Mouse (Mus musculus): ENCODE data around the gene Dennd1a. TPM values are rescaled to one million over a fixed set of nuclear protein-coding genes. Genes with fewer than 3 reads are reported as not detected.

The Dennd1a gene
- total RNA-seq, 2 experiments from 2014 or later: 17.9 to 26.2 TPM

DNA sequence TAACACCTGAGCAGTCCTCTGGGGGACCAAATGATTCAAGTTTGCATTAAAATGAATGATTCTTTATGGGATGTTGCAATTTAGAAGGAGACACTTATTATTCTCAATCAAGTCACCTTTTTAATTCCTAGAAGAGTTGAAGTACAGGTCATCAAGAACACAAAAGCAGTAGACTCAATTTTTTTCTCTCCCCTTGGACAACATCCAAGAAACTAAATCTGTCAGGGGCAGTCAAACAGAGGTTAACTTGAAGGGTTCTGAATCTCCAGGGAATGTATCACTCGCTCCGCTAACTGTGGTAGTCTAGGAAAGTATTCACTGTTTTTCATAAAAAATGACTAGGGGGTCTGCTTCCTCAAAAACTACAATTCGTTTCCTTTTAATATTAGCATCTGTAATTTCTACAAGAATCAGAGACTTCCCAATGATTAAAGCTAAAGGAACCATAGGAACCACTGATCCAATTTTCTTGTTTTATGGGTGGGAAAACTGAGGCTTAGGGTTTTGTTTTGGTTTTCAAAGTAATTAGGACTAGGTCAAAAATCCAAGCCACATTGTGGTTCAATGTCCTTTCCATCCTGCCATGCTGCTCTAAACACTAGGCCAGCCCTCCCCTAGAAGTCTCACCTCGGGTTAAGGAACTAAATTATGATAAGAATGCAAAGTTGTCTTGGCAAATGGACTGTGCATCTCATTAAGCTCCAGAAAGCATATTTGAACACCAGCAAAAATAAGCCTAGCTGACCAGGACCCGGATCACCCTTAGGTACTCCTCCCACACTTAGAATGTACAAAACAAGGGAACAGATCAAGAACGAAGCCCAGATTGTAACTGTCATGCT lies 157.0 kb downstream of the Dennd1a start:
- no peak for ATAC-seq (replicated peaks; ENCODE audit: low FRiP score, poor library complexity, severe bottlenecking)

- peak; percentile 59 for ATAC-seq (replicated peaks; ENCODE audit: low FRiP score, poor library complexity, severe bottlenecking)
Observed at GRCm38 (mm10) chr2:38126383-38126732, 160.8 kb downstream of the Dennd1a start.

DNA sequence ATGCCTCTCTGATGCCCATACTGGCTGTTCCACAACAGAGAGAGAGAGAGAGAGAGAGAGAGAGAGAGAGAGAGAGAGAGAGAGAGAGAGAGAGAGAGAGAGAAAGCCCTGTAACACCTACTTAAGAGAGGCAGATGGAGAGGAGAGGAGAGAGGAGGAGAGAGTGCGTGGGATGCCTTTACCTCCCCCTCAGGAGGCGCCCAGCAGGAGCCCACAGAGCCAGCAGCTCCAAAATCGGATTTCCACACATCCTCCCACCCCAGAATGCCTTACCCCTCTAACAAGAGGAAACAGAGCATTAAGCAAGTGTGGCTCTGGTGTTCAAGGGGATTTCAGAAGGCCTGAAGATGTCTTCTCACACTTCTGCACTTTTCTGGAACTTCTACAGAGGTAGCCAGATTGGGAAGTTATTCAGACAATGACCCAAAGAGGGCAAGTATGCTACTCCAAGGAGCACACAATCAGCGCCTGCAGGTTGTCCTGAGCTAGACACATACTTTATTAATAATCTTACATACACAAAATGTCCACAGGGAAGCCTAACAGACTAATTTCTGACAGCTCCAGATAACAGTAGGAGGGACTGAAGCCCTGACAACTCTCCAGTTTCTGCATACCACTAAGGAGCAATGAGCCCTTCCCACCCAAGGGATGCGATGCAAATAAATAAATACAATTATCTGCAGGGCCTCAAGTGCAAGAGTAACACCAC lies 161.4 kb downstream of the Dennd1a start:
- ATAC-seq (replicated peaks; ENCODE audit: low FRiP score, poor library complexity, severe bottlenecking): peak; percentile 76

GRCm38 (mm10) chr2:38124727-38125126 lies 162.5 kb downstream of the Dennd1a start:
- no peak for ATAC-seq (replicated peaks; ENCODE audit: low FRiP score, poor library complexity, severe bottlenecking)

DNA sequence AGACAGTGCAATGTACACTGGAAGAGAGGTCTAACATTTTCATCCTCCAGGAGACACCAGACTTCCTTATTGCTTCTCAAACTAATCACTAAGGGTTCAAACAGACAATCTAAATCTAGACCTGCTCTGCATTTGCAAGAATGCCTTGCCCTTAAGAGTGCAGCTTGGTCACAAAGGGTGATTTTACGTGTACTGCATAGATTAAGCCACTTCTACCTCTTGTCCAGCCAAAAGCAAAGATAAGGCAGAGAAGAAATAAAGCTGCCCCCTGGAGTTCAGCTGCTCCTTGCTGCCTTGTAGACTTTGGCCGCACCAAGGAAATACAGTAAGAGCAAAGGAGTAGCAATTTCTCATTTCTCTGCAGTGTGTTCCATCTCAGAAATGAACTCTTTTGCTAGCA lies 172.2 kb downstream of the Dennd1a start:
- ATAC-seq (replicated peaks; ENCODE audit: low FRiP score, poor library complexity, severe bottlenecking): no peak

DNA sequence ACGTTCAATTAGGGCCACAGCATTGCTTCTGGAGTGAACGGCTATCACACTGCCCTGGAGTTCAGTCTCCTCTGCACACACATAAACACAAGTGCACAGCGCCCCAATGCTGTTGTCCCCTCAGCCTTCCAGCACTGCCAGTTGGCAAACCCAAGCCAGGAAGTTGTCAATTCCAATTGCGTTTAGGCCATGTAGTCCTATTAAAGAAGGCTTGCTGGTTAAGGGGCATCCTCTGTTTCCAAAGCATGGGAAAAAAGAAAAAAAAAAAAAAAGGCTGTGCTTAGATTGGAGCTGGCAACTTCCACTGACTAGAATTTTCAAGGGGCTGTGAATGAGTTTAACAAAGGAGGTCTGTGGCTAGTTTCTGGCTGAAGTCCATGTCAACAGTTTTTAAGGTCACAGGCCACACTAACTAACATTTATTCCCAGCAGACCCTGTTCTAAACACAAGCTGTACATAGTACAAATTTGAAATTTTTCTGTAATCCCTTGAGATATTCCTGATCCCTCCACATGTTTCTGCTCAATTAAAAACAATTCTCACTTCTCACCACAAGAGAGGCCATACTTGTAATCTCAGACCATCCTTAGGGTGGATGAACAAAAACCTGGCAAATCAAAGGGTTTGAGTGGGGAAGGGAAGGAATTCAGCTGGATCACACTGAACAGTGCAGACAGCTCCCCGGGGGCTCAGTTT lies 175.4 kb downstream of the Dennd1a start:
- ATAC-seq (replicated peaks; ENCODE audit: low FRiP score, poor library complexity, severe bottlenecking): no peak

DNA sequence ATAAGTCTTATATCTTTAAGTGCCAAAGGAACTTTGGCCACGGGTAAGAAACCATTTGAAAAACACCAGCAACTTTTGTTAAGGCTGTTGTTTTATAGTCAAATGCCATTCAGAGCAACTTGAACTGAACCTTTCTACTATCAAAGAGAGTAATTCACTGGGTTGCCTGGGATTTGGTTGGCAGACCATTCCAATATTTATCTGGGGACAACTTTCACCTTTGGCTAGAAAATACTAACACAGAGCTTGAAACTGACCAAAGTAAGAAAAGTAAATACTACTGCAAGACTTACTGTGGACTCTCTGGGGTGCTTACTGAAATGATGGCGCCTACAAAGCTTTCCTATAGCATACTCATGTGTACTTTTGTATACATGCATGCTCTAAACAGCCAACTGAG lies 178.6 kb downstream of the Dennd1a start:
- ATAC-seq (replicated peaks; ENCODE audit: low FRiP score, poor library complexity, severe bottlenecking): no peak

DNA sequence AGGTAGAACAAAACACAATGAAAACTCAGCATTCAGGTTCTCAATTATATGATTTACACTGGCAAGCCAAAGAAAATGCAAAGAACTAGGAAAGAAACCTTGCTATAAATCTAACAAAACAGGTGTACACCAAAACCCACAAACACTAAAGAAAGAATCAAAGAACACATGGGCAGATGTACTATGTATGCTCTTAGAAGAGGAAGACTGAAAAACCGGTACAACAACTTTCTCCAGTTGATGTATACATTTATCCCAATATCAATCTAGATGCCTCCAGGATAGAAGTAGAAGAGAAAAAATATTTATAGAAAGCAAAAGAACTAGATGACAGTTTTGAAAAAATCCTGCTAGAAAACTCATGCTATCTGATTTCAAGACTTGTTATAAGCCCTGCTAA lies 184.5 kb downstream of the Dennd1a start:
- ATAC-seq (replicated peaks; ENCODE audit: low FRiP score, poor library complexity, severe bottlenecking): no peak

DNA sequence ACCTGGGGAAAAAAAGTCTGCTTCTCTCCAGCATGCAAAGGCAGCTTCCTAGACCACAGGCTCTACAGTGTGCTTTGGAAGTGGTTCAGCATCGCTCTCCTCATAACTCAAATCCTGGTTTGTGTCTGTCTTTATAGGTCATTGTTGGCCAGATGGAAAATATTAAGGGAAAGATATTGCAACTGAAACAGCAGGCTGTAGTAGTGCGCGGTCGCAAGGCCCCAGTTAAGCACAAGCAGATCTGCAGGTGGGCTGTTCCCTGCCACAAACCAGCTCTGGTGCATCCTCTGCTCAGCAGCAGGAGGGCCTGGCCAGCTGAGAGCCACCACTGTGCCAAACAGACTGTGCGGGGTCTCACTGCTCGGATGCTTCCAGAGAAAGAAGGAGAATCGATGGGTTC lies 186.9 kb downstream of the Dennd1a start:
- ATAC-seq (replicated peaks; ENCODE audit: low FRiP score, poor library complexity, severe bottlenecking): no peak

DNA sequence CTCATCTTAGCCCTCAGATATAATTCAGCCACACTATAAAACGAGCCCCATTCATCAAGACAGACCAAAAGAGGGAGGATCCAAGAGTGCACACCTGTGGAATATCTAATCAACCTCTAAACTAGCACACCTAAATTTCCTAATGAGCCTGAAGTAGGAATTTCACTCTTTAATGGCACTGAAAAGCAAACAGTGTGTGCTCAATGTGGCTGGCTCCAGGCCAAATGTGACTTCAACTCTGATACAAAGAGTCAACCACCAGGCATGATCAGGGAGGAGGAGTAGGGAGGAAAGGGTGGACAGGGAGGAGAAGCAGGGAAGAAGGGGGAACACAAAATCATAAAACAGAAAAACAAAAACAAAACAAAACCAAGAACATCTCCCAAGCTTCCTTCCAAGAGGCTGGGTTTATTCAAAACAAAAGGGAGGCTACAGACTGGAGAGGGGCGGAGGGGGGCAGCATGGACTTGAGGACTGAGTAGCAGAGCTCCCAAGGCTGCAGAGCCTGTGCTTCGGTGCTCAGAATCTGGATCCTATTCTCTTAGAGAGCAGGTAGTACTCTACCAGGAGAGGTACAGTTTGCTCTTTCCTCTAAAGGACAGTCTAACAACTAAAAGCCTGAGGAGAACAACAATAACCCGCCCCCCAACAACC lies 187.9 kb downstream of the Dennd1a start:
- no peak for ATAC-seq (replicated peaks; ENCODE audit: low FRiP score, poor library complexity, severe bottlenecking)

GRCm38 (mm10) chr2:38097469-38097868 lies 189.7 kb downstream of the Dennd1a start:
- no peak for ATAC-seq (replicated peaks; ENCODE audit: low FRiP score, poor library complexity, severe bottlenecking)

DNA sequence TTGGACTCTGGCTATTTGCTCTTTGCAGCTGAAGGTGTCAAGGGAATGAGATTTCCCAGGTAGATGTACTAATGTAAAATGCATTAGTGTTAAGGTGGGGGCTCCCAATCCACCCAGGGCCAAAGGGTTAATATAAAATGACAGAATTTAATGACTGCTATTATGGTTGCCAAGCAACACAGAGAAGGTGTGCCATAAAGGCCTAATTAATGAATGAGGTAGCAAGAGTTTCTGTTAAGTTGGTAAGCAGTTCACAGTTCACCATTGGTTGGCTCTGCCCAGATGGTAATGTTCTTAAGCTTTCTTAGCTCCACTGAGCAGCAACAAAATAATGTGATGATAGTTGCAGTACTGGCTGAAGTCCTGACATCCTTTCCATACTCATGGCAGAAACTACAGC lies 190.9 kb downstream of the Dennd1a start:
- ATAC-seq (replicated peaks; ENCODE audit: low FRiP score, poor library complexity, severe bottlenecking): no peak

GRCm38 (mm10) chr2:38094380-38095163 lies 192.6 kb downstream of the Dennd1a start:
- no peak; the same call in 1 of the 2 replicates for ATAC-seq (replicated peaks; ENCODE audit: low FRiP score, poor library complexity, severe bottlenecking)

GRCm38 (mm10) chr2:38093968-38094367 lies 193.2 kb downstream of the Dennd1a start:
- peak; percentile 83 for ATAC-seq (replicated peaks; ENCODE audit: low FRiP score, poor library complexity, severe bottlenecking)

DNA sequence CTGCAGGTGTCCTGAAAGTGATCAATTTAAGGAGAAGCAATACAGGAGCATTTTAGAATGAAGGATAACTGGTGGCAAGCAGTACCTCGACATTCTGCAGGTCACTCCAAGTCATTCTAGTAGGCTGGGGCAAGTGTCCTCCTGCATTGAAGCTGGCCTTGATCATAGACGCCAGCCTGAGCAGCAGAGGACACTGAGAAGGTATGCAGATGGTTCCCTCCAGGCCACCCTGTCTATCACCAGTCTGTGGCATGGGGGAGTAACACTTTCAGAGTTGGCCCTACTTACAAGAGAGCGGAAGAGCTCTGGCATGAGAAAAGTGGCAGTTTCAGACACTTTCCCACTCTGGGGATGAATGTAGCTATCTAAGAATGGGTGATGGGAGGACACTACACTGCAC lies 193.9 kb downstream of the Dennd1a start:
- ATAC-seq (replicated peaks; ENCODE audit: low FRiP score, poor library complexity, severe bottlenecking): no peak

- ATAC-seq (replicated peaks; ENCODE audit: low FRiP score, poor library complexity, severe bottlenecking): no peak
Observed at GRCm38 (mm10) chr2:38088346-38088745, 198.8 kb downstream of the Dennd1a start.

DNA sequence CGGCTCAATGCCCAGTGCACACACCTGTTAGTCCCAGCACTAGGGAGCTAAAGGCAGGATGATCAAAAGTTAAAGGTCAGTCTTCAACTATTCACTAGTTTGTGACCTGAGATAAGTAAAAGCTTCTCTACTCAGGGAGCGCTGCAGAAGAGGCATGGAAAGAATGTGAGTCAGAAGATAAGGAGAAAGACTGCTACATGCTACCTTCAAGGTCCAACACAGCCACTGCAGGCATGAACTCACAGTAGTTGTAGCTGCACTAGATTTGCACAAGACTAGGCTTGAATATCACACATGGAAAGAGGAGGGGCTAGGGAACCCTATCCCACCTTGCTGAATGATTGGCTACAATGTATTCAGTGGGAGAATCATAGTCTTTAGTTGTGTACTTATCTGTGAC lies 202.1 kb downstream of the Dennd1a start:
- ATAC-seq (replicated peaks; ENCODE audit: low FRiP score, poor library complexity, severe bottlenecking): no peak

- ATAC-seq (replicated peaks; ENCODE audit: low FRiP score, poor library complexity, severe bottlenecking): no peak
Observed at GRCm38 (mm10) chr2:38083251-38083650, 203.9 kb downstream of the Dennd1a start.

DNA sequence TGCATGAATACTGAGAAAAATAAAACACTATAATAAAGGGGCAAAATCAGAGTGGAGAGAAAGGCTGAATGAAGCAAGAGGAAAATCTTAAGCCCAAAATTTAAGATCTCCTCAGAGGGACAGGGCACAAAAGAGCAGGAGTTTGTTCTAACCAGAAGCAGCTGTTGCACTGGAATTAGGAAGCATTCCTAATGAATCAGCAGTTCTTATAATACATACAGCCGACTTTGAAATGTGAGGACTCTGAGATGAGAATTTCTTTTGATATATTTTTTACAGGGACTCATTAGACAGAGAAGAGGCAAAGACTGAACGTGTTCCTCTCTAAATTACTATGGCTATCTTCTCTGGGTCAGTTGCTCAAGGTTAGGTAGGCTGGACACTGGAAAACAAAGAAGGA lies 212.7 kb downstream of the Dennd1a start:
- no peak for ATAC-seq (replicated peaks; ENCODE audit: low FRiP score, poor library complexity, severe bottlenecking)

DNA sequence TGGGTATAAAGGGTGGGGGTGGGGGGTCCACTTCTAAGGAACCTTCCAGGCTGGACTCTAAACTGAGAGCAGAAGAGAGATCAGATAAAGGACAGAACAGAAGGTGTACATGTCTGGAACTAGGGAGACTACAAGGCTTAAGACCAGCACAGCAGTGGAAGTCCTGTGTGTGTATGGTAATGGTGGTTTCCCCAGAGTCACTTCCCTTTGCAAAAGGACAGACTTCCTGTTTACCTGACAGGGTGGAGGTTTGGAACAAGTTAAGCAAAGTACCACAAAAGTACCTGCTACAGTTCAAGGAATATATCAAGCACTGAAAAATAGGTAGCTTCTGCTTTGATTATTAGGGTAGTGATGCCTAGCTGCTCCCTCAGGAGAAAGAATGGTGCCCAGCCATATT lies 215.1 kb downstream of the Dennd1a start:
- ATAC-seq (replicated peaks; ENCODE audit: low FRiP score, poor library complexity, severe bottlenecking): no peak

Data from erythroblast, adult 5-6 weeks (primary cell).